Mouse (Mus musculus) spleen, postnatal 10 days (tissue): ENCODE results near the gene Ddx27.

ENCODE experiments used
- DNase-seq, 2 experiments: peaks; one replicate each; pipeline ENCODE4 v3.0.0; 2021 to 2022; ENCODE audit warnings: low spot score in 2 of 2

Gene Ddx27

GRCm38 (mm10) chr2:167081639-167082038, 66.6 kb downstream of the Ddx27 start:
- peak in 1 of 2 experiments; percentile 56 for DNase-seq
